Mouse (Mus musculus): Measurements from ENCODE around the gene Gm10490.
"Not testable (repeated sequence)": the region's sequence is repeated elsewhere in the genome, so short reads cannot be mapped to it uniquely, and the experiment has no call there.

Gm10490 gene

DNA sequence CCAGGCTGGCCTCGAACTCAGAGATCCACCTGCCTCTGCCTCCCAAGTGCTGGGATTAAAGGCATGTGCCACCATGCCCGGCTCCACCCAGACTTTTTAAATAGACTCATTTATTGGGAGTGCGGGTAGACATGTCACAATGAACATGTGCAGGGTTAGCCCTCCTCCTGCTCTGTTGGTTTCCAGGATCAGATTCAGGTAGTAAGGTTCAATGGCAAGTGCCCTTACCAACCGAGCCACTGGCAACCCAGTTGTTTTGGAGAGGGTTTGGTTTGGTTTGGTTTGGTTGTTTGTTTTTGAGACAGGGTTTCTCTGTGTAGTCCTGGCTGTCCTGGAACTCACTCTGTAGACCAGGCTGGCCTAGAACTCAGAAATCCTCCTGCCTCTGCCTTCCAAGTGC is at the start of gene Gm10490:
Gene Gm10490, plus strand, starts transcription at position 301 of the 400 bp plus-strand sequence.
- not testable (repeated sequence) for DNase-seq

DNA sequence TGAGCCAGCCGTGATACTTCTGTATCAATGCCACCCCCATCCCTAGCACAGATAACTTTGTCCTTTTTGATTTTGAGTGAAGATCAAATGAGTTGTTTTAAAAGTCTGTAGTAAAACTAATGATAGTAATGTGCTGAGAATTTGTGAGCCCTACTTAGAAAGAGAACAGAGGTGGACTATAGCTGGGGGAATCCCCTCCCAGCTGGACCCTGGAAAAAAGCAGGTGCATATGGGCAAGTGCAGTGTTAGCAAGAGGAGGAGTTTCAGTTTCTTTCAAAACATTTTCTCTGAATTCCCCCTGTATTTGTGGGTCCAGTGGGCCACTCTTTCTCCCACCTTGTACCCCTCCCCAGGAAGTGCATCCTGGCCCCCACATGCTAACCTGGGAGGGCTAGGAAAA is 46.2 kb upstream of the Gm10490 start:
- no peak for DNase-seq

DNA sequence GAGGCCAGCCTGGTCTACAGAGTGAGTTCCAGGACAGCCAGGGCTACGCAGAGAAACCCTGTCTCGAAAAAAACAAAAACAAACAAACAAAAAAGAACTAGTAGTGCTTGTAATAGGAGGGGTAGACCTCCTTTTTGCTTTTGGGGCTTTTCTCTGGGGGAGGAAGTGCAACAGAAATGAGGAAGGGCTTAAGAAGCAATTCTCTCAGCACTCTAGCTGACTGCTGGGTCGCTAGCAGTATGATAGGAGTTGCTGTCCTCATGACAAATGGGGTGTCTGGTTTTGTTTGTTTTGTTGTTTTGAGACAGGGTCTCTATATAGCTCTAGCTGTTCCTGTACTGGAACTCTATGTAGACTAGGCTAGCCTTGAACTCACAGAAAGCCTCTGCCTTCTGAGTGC is 44.8 kb upstream of the Gm10490 start:
- no peak for DNase-seq

DNA sequence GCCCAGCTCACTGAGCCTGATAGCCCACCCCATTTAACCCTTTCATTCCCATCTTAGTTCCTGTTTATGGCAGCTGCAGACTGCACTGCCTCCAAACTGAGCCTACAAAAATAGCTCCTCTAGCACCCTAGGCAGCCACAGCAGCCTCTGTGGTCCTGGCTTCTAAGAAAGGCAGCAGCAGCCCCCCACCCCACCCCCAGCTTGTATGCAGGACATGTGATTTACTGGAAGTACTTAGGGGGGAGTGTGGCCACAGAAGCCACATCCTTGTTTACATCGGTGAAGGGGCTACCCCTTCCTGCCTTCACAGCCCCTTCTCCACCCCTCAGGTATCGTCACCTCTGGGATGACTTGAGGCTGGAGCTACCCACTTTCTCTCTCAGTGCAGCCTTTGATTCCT is 44.0 kb upstream of the Gm10490 start:
- no peak for DNase-seq

- no peak for DNase-seq
Observed at GRCm38 (mm10) chrX:7865786-7866185, 43.6 kb upstream of the Gm10490 start.

- DNase-seq: no peak
Observed at GRCm38 (mm10) chrX:7867141-7867540, 42.2 kb upstream of the Gm10490 start.

- DNase-seq: no peak
Observed at GRCm38 (mm10) chrX:7868506-7868905, 40.8 kb upstream of the Gm10490 start.

DNA sequence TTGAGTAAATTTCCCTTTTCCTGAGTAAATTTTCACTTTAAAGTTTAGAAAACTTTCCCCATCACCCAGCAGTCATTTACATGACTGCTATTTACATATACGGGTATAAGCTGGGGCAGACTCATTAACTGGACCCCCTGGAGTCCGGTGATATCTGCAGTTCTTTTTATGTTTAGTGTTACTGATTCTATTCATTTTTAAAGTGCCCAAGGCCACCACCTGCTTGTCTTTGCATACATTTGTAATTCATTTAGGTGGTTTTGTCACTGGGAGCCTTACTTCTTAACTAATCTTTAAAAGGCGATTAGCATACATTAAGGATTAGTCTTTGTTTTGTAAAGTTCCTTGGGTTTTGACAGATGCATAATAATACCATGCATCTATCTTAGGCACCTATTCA is 39.5 kb upstream of the Gm10490 start:
- DNase-seq: no peak

DNA sequence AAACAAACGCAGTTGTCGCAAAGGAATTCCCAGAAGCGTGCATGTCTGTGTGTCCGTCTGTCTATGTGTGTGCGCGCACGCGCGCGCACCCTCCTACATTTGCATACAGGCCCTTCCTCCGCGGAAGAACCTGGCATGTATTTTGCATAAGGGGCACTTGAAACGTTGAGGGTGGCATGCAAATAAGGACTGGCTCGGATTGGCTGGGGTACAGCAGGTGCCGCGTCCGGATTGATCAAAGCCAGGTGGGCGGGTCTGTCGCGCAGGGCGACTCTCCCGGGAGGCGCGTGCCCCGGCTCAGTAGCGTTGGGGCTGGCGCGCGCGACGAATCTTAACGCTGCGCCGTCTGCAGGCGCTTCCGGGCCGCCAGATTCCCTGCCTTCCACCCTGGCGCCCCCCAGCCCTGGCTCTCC is 31.3 kb upstream of the Gm10490 start, which contains the start of gene Pim2:
Gene Pim2, plus strand, starts transcription at position 256 of the 413 bp plus-strand sequence.
- DNase-seq: peak; percentile 89

DNA sequence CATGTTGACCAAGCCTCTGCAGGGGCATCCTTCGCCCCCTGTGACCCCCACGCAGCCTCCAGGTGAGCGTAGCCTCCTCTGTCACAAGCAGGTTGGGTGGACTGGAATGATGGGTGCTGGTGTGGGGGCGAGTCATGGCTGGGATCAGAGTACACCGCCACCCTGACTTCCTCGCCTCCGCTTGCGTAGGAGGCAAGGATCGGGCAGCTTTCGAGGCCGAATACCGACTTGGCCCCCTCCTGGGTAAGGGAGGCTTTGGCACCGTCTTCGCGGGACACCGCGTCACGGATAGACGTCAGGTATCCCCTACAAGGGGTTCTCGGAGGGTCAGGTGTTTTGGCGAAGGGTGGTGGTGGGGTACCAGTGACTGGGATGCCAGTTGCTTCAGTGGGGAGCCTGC is 30.8 kb upstream of the Gm10490 start:
- DNase-seq: no peak

DNA sequence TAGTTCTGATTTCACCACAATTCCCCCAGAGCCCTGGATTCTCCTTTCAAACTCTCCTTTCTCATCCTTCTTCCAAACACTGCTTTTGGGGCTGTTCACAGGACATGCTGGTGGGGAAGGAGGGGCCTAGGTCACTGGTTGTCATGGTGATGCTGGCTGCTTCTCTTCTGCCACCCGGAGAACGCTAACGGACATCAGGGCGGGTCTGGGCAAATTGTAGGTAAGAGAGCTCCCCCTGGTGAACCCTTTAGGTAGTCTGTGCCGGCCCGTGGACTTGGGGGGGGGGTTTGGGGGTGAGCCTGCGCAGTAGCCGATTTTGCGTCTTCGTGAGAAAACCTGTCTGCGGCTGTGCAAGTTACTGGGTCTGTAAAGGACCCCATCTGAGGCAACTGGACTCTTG is 29.5 kb upstream of the Gm10490 start:
- DNase-seq: peak; percentile 73

DNA sequence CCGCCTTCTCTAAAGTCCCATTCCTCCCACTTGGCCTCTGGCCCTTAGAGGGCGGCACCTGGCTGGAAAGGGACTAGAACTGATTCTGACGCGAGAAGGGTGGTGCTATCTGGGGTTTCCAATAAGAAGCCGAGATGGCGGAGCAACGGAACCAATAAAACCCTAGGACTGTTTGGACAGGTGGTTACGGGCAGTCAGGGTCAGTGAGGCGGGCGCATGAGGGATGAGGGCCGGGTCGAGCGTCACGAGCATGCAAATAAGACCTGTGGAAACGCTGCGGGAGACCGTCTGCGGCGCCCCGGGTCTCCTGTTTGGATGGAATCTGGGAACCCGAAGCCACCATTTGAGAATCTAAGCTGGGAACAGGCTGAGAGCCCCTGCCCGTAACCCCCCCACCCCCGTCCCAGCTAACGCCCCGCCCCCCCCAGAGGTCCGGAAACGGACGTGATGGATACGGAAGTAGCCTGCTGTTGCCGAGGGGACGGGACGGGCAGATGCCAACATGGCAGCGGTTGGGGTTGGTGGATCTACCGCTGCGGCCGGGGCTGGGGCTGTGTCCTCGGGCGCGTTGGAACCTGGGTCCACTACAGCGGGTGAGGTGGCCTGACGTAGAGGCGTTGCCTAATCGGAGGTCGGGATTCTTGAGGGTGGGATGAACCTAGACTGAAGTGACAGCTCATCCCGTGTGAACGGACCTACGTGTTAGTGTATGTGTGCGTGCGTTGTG is 25.3 kb upstream of the Gm10490 start, which contains the start of gene Slc35a2:
Gene Slc35a2, plus strand, starts transcription at position 188 of the 727 bp plus-strand sequence.
- peak; percentile 95 for DNase-seq

GRCm38 (mm10) chrX:7898211-7898610 is 11.1 kb upstream of the Gm10490 start:
- DNase-seq: no peak

DNA sequence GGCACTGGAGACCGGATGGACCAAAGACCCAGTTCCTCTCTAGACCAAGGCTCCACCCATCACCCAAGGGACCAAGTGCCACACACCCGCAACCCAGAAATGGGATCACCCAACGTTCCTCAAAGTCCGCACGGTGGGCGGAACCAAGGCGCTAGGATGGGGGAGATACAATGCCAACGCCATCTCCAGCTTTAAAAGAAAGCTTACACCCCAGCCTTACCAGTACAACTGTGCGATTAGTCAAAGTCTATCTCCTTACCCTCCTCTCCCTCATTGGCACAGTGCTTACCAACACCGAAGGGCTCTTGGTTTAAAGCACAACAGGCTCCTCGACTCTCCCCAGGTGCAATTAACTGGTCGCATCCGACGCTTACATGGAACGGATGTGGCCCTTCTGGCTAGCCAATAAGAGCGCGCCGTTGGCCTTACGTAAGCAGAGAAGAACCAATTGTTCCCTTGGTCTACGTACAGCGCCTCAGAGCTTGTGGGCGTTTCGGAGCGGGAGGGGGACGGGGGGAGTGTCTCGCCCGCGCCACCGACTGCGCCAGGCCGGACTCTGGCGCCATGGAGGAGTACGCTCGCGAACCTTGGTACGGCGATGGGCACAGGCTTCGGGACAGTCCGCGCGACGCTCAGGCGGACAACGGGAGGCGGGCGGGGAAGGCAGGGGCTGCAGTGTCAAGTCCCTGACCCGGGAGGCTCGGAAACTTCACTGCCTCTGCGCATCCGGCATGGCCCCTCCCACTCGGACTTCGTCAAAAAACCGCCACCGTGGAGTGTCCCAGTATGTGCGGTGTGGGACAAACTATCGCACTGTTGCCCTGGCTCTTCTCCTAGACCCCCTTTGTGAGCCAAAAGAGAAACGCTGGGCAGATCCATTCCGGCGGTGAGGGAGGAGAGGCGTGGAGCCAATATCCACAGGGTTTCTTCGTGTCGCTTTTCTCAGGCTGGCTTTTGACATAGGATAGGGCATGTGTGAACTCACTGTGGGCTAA is 10.2 kb upstream of the Gm10490 start, which contains the start of the genes Pqbp1 and Timm17b:
Gene Pqbp1, minus strand, starts transcription at position 390 of the 995 bp plus-strand sequence.
Gene Timm17b, plus strand, starts transcription at position 478 of the 995 bp plus-strand sequence.
- DNase-seq: peak; percentile 94

GRCm38 (mm10) chrX:7904441-7904840 is 4.9 kb upstream of the Gm10490 start:
- no peak for DNase-seq

DNA sequence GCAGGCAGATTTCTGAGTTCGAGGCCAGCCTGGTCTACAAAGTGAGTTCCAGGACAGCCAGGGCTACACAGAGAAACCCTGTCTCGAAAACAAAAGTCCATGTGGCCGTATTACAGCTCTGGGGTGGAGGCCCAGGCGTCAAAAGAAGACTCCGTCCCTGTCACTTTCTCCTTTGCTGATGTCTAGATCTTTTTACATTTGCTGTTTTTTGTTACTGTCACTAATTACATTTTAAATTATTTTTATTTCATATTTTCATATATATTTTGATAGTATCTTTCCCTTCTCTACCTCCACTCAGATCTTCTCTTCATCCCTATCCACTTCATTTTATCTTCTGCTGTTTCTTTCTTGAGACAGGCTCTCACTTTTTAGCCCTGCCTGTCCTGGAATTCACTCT is 1.6 kb upstream of the Gm10490 start, which contains the start of gene Gm10491:
Gene Gm10491, minus strand, starts transcription at position 101 of the 400 bp plus-strand sequence.
- DNase-seq: no peak

- DNase-seq: peak; percentile 9
Observed at GRCm38 (mm10) chrX:7910473-7910872, 1.1 kb downstream of the Gm10490 start.

- peak; percentile 49 for DNase-seq
Observed at GRCm38 (mm10) chrX:7915669-7916068, 6.3 kb downstream of the Gm10490 start.

- not testable (repeated sequence) for DNase-seq
Observed at GRCm38 (mm10) chrX:7917960-7918359, 8.6 kb downstream of the Gm10490 start.

- no peak for DNase-seq
Observed at GRCm38 (mm10) chrX:7919601-7920383, 10.4 kb downstream of the Gm10490 start, which contains the start of gene Pcsk1n. Pcsk1n (plus strand) TSS chrX:7919822.

DNA sequence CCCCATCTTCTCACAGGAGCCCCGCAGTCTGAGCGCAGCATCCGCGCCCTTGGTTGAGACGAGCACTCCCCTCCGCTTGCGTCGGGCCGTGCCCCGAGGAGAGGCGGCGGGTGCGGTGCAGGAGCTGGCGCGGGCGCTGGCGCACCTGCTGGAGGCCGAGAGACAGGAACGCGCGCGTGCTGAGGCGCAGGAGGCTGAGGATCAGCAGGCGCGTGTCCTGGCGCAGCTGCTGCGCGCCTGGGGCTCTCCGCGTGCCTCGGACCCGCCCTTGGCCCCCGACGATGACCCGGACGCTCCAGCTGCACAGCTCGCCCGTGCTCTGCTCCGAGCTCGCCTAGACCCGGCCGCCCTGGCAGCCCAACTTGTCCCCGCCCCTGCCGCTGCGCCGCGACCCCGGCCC is 12.7 kb downstream of the Gm10490 start:
- no peak for DNase-seq

DNA sequence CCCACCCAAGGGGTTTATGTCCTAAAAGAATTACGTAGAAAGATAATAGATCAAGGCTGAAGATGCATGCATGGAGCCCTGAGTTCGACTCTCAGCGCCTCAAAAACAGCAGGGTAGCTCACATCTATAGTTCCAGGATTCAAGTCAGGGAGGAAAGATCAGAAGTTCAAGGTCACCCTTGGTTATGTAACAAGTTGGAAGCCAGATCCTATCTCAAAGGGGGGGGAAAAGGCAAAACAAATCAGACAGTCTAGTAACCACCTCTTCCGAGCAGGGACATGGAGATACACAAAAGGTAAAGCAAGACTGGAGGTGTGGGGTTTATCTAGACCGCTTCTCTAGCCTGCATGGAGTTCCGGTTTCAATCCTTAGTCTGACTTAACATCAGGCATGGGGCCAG is 16.9 kb downstream of the Gm10490 start:
- no peak for DNase-seq

Data from kidney, adult 9 months (tissue).